Mouse (Mus musculus): ENCODE measurements at regions not wholly inside any gene's neighbourhood (a gene's known extent, or its start where the extent isn't known, plus 50 kb on each side); places are given as distances from the start of the nearest gene placed in this dataset.
A peak's percentile ranks its signal among the peaks of the same experiment; 100 is the strongest.

GRCm38 (mm10) chr13:63986681-63987080, 102.3 kb downstream of the Hsd17b3 start:
- H3K9ac ChIP-seq (ENCODE audit: low read depth, low read length) = no peak overlapping the region
- ATAC-seq = no peak
- 64% methylated on average over 5 of the region's 5 CpGs for WGBS
- H3K4me2 ChIP-seq (ENCODE audit: low read depth, low read length) = no peak overlapping the region
- H3K4me1 ChIP-seq (ENCODE audit: control insufficient read depth, insufficient read depth, low read length) = peaks cover 28% of the 10 kb centered on the region
- H3K36me3 ChIP-seq (ENCODE audit: control insufficient read depth, insufficient read depth, low read length) = no peaks in the 10 kb centered on the region
- no peaks in the 10 kb centered on the region for H3K9me3 ChIP-seq (ENCODE audit: control insufficient read depth, low read length)
- no peak overlapping the region for H3K4me3 ChIP-seq (ENCODE audit: low read length)
- no peaks in the 10 kb centered on the region for H3K27me3 ChIP-seq (replicated peaks; ENCODE audit: control insufficient read depth, insufficient read depth, low read length)
- H3K27ac ChIP-seq (ENCODE audit: low read length) = peak overlapping the region; percentile 59

- no peaks in the 10 kb centered on the region for H3K36me3 ChIP-seq (ENCODE audit: control insufficient read depth, insufficient read depth, low read length)
- no peaks in the 10 kb centered on the region for H3K9me3 ChIP-seq (ENCODE audit: control insufficient read depth, low read length)
- peak overlapping the region; percentile 50; the same call in 1 of the 2 replicates for H3K27ac ChIP-seq (ENCODE audit: low read length)
- H3K4me3 ChIP-seq (ENCODE audit: low read length) = no peak overlapping the region
- H3K4me2 ChIP-seq (ENCODE audit: low read depth, low read length) = no peak overlapping the region
- H3K4me1 ChIP-seq (ENCODE audit: control insufficient read depth, insufficient read depth, low read length) = peaks cover 24% of the 10 kb centered on the region
- no peak overlapping the region for H3K9ac ChIP-seq (ENCODE audit: low read depth, low read length)
- H3K27me3 ChIP-seq (replicated peaks; ENCODE audit: control insufficient read depth, insufficient read depth, low read length) = no peaks in the 10 kb centered on the region
- ATAC-seq = 0 out of 2 replicates have a peak, but pooled peaks have one; percentile 27
- WGBS = 24% methylated on average over 4 of the region's 4 CpGs
Observed at GRCm38 (mm10) chr13:63985590-63985989, 103.4 kb downstream of the Hsd17b3 start.

GRCm38 (mm10) chr13:63985086-63985485, 103.9 kb downstream of the Hsd17b3 start:
- no peak for ATAC-seq
- Histone ChIP-seq H3K27ac (ENCODE audit: low read length) (peak overlapping the region; percentile 84), H3K4me1 (ENCODE audit: control insufficient read depth, insufficient read depth, low read length) (peaks cover 22% of the 10 kb centered on the region), H3K9ac (ENCODE audit: low read depth, low read length) (peak overlapping the region; percentile 48; the same call in 1 of the 2 replicates), H3K9me3 (ENCODE audit: control insufficient read depth, low read length) (no peaks in the 10 kb centered on the region), H3K4me2 (ENCODE audit: low read depth, low read length) (no peak overlapping the region), H3K36me3 (ENCODE audit: control insufficient read depth, insufficient read depth, low read length) (no peaks in the 10 kb centered on the region), H3K27me3 (replicated peaks; ENCODE audit: control insufficient read depth, insufficient read depth, low read length) (no peaks in the 10 kb centered on the region), H3K4me3 (ENCODE audit: low read length) (no peak overlapping the region)
- WGBS = 75% methylated on average over 5 of the region's 5 CpGs

GRCm38 (mm10) chr13:63980012-63980691, 108.9 kb downstream of the Hsd17b3 start:
- no peaks in the 10 kb centered on the region for H3K36me3 ChIP-seq (ENCODE audit: control insufficient read depth, insufficient read depth, low read length)
- H3K9ac ChIP-seq (ENCODE audit: low read depth, low read length) = no peak overlapping the region
- no peaks in the 10 kb centered on the region for H3K27me3 ChIP-seq (replicated peaks; ENCODE audit: control insufficient read depth, insufficient read depth, low read length)
- no peaks in the 10 kb centered on the region for H3K9me3 ChIP-seq (ENCODE audit: control insufficient read depth, low read length)
- peak overlapping the region; percentile 67 for H3K27ac ChIP-seq (ENCODE audit: low read length)
- no peak overlapping the region for H3K4me2 ChIP-seq (ENCODE audit: low read depth, low read length)
- peaks cover 15% of the 10 kb centered on the region for H3K4me1 ChIP-seq (ENCODE audit: control insufficient read depth, insufficient read depth, low read length)
- no peak overlapping the region for H3K4me3 ChIP-seq (ENCODE audit: low read length)
- 21% methylated on average over 7 of the region's 7 CpGs for WGBS
- ATAC-seq = peak; percentile 93

- Histone ChIP-seq H3K4me3 (ENCODE audit: low read length) (no peak overlapping the region), H3K27me3 (replicated peaks; ENCODE audit: control insufficient read depth, insufficient read depth, low read length) (no peaks in the 10 kb centered on the region), H3K36me3 (ENCODE audit: control insufficient read depth, insufficient read depth, low read length) (no peaks in the 10 kb centered on the region), H3K9me3 (ENCODE audit: control insufficient read depth, low read length) (no peaks in the 10 kb centered on the region), H3K4me1 (ENCODE audit: control insufficient read depth, insufficient read depth, low read length) (peaks cover 10% of the 10 kb centered on the region), H3K27ac (ENCODE audit: low read length) (peak overlapping the region; percentile 42), H3K9ac (ENCODE audit: low read depth, low read length) (no peak overlapping the region), H3K4me2 (ENCODE audit: low read depth, low read length) (no peak overlapping the region)
- 32% methylated on average over 1 of the region's 1 CpGs for WGBS
- ATAC-seq = no peak
Observed at GRCm38 (mm10) chr13:63979581-63979980, 109.4 kb downstream of the Hsd17b3 start.

GRCm38 (mm10) chr13:63969907-63970306, 119.1 kb downstream of the Hsd17b3 start:
- no peaks in the 10 kb centered on the region for H3K4me1 ChIP-seq (ENCODE audit: control insufficient read depth, insufficient read depth, low read length)
- 69% methylated on average over 2 of the region's 2 CpGs for WGBS

GRCm38 (mm10) chr13:63968623-63969022, 120.4 kb downstream of the Hsd17b3 start:
- ATAC-seq = no peak

More at GRCm38 (mm10) chr13:63969907-63970306, 119.1 kb downstream of the Hsd17b3 start:
- Histone ChIP-seq H3K4me2 (ENCODE audit: low read depth, low read length) (no peak overlapping the region), H3K36me3 (ENCODE audit: control insufficient read depth, insufficient read depth, low read length) (no peaks in the 10 kb centered on the region), H3K4me3 (ENCODE audit: low read length) (no peak overlapping the region), H3K27me3 (replicated peaks; ENCODE audit: control insufficient read depth, insufficient read depth, low read length) (no peaks in the 10 kb centered on the region), H3K9me3 (ENCODE audit: control insufficient read depth, low read length) (no peaks in the 10 kb centered on the region), H3K9ac (ENCODE audit: low read depth, low read length) (no peak overlapping the region), H3K27ac (ENCODE audit: low read length) (no peak overlapping the region)
- ATAC-seq = no peak

GRCm38 (mm10) chr13:63957098-63957497, 131.9 kb downstream of the Hsd17b3 start:
- Histone ChIP-seq H3K9ac (ENCODE audit: low read depth, low read length) (no peak overlapping the region), H3K27ac (ENCODE audit: low read length) (no peak overlapping the region), H3K4me1 (ENCODE audit: control insufficient read depth, insufficient read depth, low read length) (peaks cover 4% of the 10 kb centered on the region), H3K4me3 (ENCODE audit: low read length) (no peak overlapping the region), H3K9me3 (ENCODE audit: control insufficient read depth, low read length) (no peaks in the 10 kb centered on the region), H3K36me3 (ENCODE audit: control insufficient read depth, insufficient read depth, low read length) (no peaks in the 10 kb centered on the region), H3K4me2 (ENCODE audit: low read depth, low read length) (no peak overlapping the region), H3K27me3 (replicated peaks; ENCODE audit: control insufficient read depth, insufficient read depth, low read length) (no peaks in the 10 kb centered on the region)
- no peak for ATAC-seq
- WGBS = 12% methylated on average over 5 of the region's 5 CpGs

More at GRCm38 (mm10) chr13:63968623-63969022, 120.4 kb downstream of the Hsd17b3 start:
- Histone ChIP-seq H3K4me1 (ENCODE audit: control insufficient read depth, insufficient read depth, low read length) (no peaks in the 10 kb centered on the region), H3K27me3 (replicated peaks; ENCODE audit: control insufficient read depth, insufficient read depth, low read length) (no peaks in the 10 kb centered on the region), H3K36me3 (ENCODE audit: control insufficient read depth, insufficient read depth, low read length) (no peaks in the 10 kb centered on the region), H3K27ac (ENCODE audit: low read length) (no peak overlapping the region), H3K9ac (ENCODE audit: low read depth, low read length) (no peak overlapping the region), H3K9me3 (ENCODE audit: control insufficient read depth, low read length) (no peaks in the 10 kb centered on the region), H3K4me2 (ENCODE audit: low read depth, low read length) (no peak overlapping the region), H3K4me3 (ENCODE audit: low read length) (no peak overlapping the region)
- WGBS = 79% methylated on average over 3 of the region's 3 CpGs

- H3K9me3 ChIP-seq (ENCODE audit: control insufficient read depth, low read length) = no peaks in the 10 kb centered on the region
- H3K27ac ChIP-seq (ENCODE audit: low read length) = no peak overlapping the region
- no peak overlapping the region for H3K9ac ChIP-seq (ENCODE audit: low read depth, low read length)
- no peaks in the 10 kb centered on the region for H3K36me3 ChIP-seq (ENCODE audit: control insufficient read depth, insufficient read depth, low read length)
- no peak overlapping the region for H3K4me3 ChIP-seq (ENCODE audit: low read length)
- no peak for ATAC-seq
- peaks cover 21% of the 10 kb centered on the region for H3K4me1 ChIP-seq (ENCODE audit: control insufficient read depth, insufficient read depth, low read length)
- no peak overlapping the region for H3K4me2 ChIP-seq (ENCODE audit: low read depth, low read length)
- no peaks in the 10 kb centered on the region for H3K27me3 ChIP-seq (replicated peaks; ENCODE audit: control insufficient read depth, insufficient read depth, low read length)
- 91% methylated on average over 2 of the region's 2 CpGs for WGBS
Observed at GRCm38 (mm10) chr13:63954305-63954704, 134.7 kb downstream of the Hsd17b3 start.

Measured in intestine, embryonic 16.5 days (tissue).